Mouse (Mus musculus): Measurements from ENCODE around the gene Tmem109. TPM values are rescaled to one million over a fixed set of nuclear protein-coding genes. Genes with fewer than 3 reads are reported as not detected.

Tmem109 gene
- 40.9 TPM for polyA plus RNA-seq (2017; shearing (Covaris generic))

GRCm38 (mm10) chr19:10881426-10882154 is at the start of gene Tmem109:
Gene Tmem109 (minus strand): TSS chr19:10882001.

GRCm38 (mm10) chr19:10920532-10920931 is 38.7 kb upstream of the Tmem109 start, which contains the start of gene Zp1:
Gene Zp1 (minus strand): TSS chr19:10920632.

GRCm38 (mm10) chr19:10895016-10895528 is 13.3 kb upstream of the Tmem109 start, which contains the start of gene Prpf19:
Gene Prpf19 (plus strand): TSS chr19:10895231.

GRCm38 (mm10) chr19:10869886-10870527 is 11.8 kb downstream of the Tmem109 start, which contains the start of gene Tmem132a:
Gene Tmem132a (minus strand): TSS chr19:10869940.

GRCm38 (mm10) chr19:10839010-10839892 is 42.5 kb downstream of the Tmem109 start, which contains the start of gene Slc15a3:
Gene Slc15a3 (plus strand): TSS chr19:10839727.

GRCm38 (mm10) chr19:10829436-10830175 is 52.2 kb downstream of the Tmem109 start, which contains the start of gene Cd6:
Gene Cd6 (minus strand): TSS chr19:10830058.

Other genes with a start within 250 kb of the Tmem109 start
- not detected for gene Vwce, start 247.8 kb downstream of the Tmem109 start, polyA plus RNA-seq (2017; shearing (Covaris generic))
- gene Pga5, start 203.9 kb downstream of the Tmem109 start, polyA plus RNA-seq (2017; shearing (Covaris generic)): not detected
- gene Vps37c, start 193.3 kb downstream of the Tmem109 start, polyA plus RNA-seq (2017; shearing (Covaris generic)): 24.9 TPM
- gene Cd5, start 143.0 kb downstream of the Tmem109 start, polyA plus RNA-seq (2017; shearing (Covaris generic)): 505 TPM
- gene Cd6, start 51.9 kb downstream of the Tmem109 start, polyA plus RNA-seq (2017; shearing (Covaris generic)): 601 TPM
- 8.9 TPM for gene Slc15a3, start 42.3 kb downstream of the Tmem109 start, polyA plus RNA-seq (2017; shearing (Covaris generic))
- gene Tmem132a, start 12.1 kb downstream of the Tmem109 start, polyA plus RNA-seq (2017; shearing (Covaris generic)): not detected
- 62.6 TPM for gene Prpf19, start 13.2 kb upstream of the Tmem109 start, polyA plus RNA-seq (2017; shearing (Covaris generic))
- not detected for gene Zp1, start 38.6 kb upstream of the Tmem109 start, polyA plus RNA-seq (2017; shearing (Covaris generic))
- not detected for gene Ptgdr2, start 55.2 kb upstream of the Tmem109 start, polyA plus RNA-seq (2017; shearing (Covaris generic))
- gene Ccdc86, start 67.3 kb upstream of the Tmem109 start, polyA plus RNA-seq (2017; shearing (Covaris generic)): 14.4 TPM
- not detected for gene Ms4a10, start 92.7 kb upstream of the Tmem109 start, polyA plus RNA-seq (2017; shearing (Covaris generic))
- gene Ms4a15, start 111.2 kb upstream of the Tmem109 start, polyA plus RNA-seq (2017; shearing (Covaris generic)): not detected
- not detected for gene Ms4a18, start 136.0 kb upstream of the Tmem109 start, polyA plus RNA-seq (2017; shearing (Covaris generic))
- 0.56 TPM for gene Ms4a8a, start 199.1 kb upstream of the Tmem109 start, polyA plus RNA-seq (2017; shearing (Covaris generic))
- not detected for gene 1700017D01Rik, start 248.9 kb upstream of the Tmem109 start, polyA plus RNA-seq (2017; shearing (Covaris generic))

Data from effector memory CD4-positive, alpha-beta T cell, adult 5 months (primary cell).